Mouse (Mus musculus): ENCODE data around the gene Insm2.

The Insm2 gene

DNA sequence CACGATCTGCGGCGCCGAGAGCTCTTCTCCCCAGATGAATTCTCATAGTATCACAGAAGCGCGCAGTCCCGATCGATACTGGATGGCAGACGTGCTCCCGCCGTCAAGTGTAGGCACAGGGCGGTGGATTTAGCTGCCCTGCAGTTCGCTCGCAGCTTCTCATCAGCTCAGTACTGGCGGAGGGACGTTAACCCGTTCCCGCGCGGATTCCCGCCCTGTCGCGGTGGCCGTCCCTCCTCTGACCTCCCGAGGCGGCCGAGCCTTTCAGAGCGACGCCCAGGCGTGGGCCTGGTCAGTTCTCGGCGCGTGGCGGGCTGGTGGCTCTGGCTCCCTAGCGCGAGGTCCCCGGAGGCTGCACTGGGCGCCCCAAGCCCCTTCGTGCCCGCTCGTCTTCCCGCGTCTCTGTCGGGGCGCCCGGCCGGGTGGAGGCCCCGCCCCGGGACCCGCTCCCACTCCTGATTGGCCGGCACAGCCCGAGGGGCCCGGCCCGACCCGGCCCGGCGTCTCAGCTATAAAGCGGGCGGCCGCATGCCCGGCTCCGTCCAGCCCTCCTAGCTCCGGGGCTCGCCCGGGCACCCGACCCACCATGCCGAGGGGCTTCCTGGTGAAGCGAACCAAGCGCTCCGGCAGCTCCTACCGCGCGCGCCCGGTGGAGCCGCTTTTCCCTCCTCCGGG lies at the start of gene Insm2:
TSS of gene Insm2 (plus strand) at position 541 of the 675 bp plus-strand sequence.
- DNase-seq: peak; percentile 80

DNA sequence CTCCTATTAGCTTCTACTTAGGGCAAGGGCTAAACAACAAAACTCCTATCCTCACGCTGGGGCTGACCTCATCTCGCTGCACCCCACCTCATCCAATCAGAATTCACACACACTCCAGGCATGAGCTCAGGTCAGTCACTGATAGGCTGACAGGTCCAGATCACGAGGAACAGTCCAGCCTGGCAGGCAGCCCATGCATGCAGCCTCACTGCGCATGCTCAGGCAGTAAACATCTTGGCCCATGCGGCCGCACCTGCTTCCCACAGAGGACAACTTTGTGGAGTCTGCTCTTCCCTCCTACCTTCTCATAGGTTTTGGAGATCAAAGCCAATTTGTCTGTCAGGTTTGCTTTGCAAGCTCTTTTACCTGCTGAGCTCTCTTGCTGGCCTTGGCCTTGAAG lies 44.3 kb upstream of the Insm2 start:
- DNase-seq: peak; percentile 78

GRCm38 (mm10) chr12:55557866-55558265 lies 41.4 kb upstream of the Insm2 start:
- peak; percentile 44 for DNase-seq

- peak; percentile 80 for DNase-seq
These were observed 39.9 kb upstream of the Insm2 start for GRCm38 (mm10) chr12:55559184-55559855.

GRCm38 (mm10) chr12:55560025-55560690 lies 39.1 kb upstream of the Insm2 start:
- DNase-seq: peak; percentile 82

- peak; percentile 30 for DNase-seq
These were observed 35.5 kb upstream of the Insm2 start for GRCm38 (mm10) chr12:55563742-55564141.

DNA sequence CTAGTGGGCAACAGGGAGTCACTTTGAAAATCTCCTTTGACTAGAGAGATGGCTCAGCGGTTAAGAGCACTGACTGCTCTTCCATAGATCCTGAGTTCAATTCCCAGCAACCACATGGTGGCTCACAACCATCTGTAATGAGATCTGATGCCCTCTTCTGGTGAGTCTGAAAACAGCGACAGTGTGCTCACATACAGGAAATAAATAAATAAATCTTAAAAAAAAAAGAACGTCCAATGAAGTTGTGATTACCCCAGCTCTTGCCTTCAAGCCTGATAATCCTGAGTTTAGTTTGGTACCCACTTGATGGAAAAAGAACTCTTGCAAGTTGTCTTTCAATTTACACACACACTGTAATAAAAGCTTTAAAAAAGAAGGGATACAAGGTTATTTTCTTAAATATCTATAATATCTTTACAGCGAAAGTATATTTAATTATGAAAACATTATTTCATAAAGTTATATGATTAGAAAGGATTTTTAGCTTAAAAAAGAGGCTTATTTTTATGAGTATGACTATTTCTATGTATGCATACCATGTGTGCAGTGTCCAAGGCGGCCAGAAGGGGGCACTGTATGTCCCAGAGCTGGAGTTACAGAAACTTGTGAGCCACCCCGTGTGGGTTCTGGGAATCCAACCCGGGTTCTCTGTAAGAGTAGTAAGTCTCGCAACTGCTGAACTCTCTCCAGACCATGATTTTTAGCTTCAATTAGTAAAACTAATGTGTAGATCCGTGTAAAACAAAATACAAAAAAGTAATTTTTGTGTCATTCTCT lies 34.9 kb upstream of the Insm2 start:
- DNase-seq: peak; percentile 17

GRCm38 (mm10) chr12:55565206-55565605 lies 34.0 kb upstream of the Insm2 start, which contains the start of gene Aldoart2:
TSS of gene Aldoart2 (plus strand) at chr12:55565239.
- peak; percentile 84 for DNase-seq

DNA sequence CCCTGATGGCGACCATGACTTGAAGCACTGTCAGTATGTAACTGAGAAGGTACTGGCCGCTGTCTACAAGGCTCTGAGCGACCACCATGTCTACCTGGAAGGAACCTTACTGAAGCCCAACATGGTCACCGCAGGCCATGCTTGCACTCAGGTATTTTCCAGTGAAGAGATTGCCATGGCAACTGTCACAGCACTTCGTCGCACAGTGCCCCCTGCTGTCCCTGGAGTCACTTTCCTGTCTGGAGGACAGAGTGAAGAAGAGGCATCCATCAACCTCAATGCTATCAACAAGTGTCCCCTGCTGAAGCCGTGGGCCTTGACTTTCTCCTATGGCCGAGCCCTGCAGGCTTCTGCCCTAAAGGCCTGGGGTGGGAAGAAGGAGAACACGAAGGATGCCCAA lies 33.4 kb upstream of the Insm2 start:
- no peak for DNase-seq

DNA sequence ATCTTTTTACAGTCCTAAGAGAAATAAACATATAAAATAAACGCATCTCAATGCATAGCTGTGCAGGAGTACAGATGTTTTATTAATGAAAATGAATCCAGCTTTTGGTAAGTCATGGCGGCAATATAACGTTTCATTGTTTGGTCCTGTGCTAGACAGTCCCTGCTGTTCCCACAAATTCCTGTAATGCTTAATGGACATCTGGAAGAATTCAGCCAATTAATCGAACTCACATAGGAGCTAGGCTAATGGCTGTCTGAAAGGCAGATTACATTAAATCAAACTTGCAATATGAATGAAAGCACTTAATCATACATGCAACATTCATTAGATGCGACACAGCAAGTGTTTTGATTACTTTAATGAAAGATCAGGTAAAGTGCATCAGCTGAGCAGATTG lies 32.4 kb upstream of the Insm2 start:
- peak; percentile 17 for DNase-seq

- peak; percentile 40 for DNase-seq
These were observed 30.8 kb upstream of the Insm2 start for GRCm38 (mm10) chr12:55568466-55568865.

DNA sequence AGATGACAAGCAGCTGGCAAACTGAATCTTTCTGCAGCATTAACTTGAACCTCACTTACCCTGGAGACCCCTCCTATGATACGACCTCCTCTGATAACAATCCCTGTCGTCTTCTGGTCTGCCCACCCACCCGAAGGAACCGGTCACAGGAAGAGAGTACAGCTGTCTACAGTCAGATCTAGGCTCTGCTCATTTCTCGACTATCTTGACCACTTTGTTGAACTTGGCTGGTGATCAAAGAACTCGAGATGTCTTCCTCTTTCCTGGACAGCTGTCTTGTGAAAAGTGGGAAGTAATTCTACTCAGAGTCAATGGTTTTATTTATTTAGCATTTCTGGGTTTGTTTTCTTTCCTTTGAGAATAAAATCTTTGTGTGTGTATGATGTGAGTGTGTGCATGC lies 29.6 kb upstream of the Insm2 start:
- DNase-seq: peak; percentile 72

DNA sequence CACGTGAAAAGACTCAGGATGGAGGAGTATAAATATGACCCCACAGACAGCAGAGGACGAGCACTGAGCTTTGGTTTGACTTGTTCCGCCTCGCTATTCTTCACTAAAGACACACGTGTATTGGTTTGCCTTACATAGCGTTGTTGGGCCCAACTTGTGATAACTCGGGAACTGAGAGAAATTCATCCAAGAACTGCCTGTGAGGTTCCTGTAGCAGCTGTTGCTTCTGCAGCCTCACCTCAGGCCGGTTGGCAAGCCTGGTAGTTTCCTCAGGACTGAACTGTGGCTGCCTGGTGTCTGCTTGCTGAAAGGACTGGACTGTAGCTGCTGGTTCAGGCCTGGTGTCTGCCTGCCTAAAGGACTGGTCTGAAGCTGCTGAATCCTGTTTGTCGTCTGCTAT lies 28.6 kb upstream of the Insm2 start:
- DNase-seq: peak; percentile 72

GRCm38 (mm10) chr12:55571181-55571580 lies 28.0 kb upstream of the Insm2 start:
- peak; percentile 55 for DNase-seq

DNA sequence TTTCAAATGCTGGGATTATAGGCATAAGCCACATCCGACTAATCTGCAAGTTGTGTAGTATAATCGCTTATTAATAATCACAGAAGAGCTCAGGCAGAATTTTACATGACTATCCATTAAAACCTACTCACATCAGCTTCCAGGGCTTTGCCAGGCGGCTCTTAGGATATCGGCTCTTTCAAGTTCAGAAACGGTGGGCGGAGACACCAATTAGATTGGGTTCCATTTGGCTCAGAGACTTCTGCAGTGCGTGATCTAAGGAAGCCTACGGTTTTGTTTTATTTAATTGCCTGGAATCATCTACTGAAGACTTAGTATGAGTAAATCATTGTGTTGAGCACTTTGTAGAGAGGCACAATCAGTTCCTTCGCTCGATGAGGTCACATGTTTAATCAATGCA lies 27.6 kb upstream of the Insm2 start:
- peak; percentile 40 for DNase-seq

- peak; percentile 60 for DNase-seq
These were observed 26.1 kb upstream of the Insm2 start for GRCm38 (mm10) chr12:55573089-55573488.

DNA sequence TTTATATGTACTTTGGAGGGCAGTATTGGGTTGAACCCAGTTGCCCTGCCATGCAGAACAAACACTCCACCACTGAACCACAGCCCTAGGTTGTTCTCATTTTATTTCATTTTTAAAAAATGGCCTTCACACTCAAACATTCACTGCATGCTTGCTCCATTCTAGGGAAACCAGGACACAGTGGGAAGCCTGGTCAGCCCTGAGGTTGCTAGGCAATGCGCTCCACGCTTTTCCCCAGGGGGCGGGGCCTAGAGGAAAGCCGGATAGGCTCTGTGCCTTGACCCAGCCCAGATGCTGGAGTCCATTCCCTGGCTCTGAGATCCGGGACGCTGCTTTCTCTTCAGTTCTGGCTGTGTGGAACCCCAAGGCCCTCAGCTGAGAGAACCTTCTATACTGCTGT lies 25.4 kb upstream of the Insm2 start:
- peak; percentile 84 for DNase-seq

- peak; percentile 82 for DNase-seq
These were observed 12.3 kb upstream of the Insm2 start for GRCm38 (mm10) chr12:55586936-55587335.

- no peak for DNase-seq
These were observed 715 bp upstream of the Insm2 start for GRCm38 (mm10) chr12:55598537-55598886.

DNA sequence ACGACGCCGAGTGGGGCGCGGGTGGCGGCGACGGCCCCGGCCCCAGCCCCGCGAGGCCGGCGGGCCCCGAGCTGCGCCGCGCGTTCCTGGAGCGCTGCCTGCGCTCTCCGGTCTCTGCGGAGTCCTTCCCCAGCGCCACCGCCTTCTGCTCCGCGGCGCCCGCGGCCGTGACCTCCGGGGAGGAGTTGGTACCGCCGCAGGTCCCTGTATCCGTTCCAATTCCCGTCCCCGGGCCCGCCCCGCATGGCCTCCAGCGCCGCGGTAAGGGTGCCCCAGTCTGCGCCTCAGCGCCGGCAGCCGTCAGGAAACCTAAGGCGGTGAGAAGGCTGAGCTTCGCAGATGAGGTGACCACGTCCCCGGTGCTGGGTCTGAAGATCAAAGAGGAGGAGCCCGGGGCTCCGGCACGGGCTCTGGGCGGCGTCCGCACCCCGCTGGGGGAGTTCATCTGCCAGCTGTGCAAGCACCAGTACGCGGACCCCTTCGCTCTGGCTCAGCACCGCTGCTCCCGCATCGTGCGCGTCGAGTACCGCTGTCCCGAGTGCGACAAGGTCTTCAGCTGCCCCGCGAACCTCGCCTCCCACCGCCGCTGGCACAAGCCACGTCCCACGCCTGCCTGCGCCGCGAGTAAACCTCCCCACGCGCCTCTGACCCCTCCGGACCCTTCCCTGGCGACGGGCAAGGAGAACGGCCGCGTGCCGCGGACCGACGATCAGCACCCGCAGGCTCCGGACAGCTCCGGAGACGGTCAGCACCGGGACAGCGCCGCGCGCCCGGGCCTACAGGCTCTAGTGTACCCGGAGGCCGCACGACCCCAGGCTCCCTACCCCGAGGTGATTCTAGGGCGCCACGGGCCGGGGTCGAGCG lies 644 bp downstream of the Insm2 start:
- peak; percentile 91 for DNase-seq

DNA sequence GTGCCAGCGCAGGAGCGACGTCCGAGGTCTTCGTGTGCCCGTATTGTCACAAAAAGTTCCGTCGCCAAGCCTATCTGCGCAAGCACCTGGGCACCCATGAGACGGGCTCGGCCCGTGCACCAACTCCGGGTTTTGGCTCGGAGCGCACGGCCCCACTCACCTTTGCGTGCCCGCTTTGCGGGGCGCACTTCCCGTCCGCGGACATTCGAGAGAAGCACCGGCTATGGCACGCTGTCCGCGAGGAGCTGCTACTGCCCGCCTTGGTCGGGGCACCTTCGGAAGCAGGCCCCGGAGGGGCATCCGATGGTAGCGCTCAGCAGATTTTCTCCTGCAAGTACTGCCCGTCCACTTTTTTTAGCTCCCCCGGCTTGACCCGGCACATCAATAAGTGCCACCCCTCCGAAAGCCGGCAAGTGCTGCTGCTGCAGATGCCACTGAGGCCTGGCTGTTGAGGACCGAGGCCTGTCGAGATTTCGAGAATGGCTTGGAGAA lies 1.3 kb downstream of the Insm2 start:
- DNase-seq: peak; percentile 88

DNA sequence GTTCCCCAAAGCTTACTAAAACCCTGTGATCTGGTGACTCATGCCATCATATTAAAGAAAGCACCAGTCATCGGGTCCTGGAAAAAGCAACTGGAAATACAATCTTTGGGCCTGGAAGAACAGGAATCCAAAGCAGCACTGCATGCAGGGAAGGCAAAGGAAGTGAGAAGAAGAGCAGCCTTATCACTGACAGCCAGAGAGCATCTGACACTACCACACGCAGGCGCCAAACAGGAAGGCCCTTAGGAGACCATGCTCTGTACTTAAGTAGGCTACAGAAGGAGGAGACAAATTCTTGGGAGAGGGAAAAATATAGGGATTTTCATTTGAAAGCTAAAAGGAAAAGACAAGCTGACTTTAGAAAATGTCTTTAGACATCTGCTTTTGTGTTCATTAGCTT lies 5.2 kb downstream of the Insm2 start:
- no peak for DNase-seq
